Mouse (Mus musculus): ENCODE measurements around the gene Alpk1.

GRCm38 (mm10) chr3:127789500-127790191, 9.3 kb upstream of the Alpk1 start, which contains the start of gene Tifa:
- TF ChIP-seq CTCF (IDR thresholded peaks at IDR 0.05; ENCODE audit: low read depth, low read length) (no peak), POLR2A (IDR thresholded peaks at IDR 0.05; ENCODE audit: borderline replicate concordance, low read depth, low read length) (0 out of 2 replicates have a peak, but pooled peaks have one; percentile 15)
